Mouse (Mus musculus): Measurements from ENCODE around the gene Hist1h2be.
A peak's percentile ranks its signal among the peaks of the same experiment; 100 is the strongest.

Gene Hist1h2be

DNA sequence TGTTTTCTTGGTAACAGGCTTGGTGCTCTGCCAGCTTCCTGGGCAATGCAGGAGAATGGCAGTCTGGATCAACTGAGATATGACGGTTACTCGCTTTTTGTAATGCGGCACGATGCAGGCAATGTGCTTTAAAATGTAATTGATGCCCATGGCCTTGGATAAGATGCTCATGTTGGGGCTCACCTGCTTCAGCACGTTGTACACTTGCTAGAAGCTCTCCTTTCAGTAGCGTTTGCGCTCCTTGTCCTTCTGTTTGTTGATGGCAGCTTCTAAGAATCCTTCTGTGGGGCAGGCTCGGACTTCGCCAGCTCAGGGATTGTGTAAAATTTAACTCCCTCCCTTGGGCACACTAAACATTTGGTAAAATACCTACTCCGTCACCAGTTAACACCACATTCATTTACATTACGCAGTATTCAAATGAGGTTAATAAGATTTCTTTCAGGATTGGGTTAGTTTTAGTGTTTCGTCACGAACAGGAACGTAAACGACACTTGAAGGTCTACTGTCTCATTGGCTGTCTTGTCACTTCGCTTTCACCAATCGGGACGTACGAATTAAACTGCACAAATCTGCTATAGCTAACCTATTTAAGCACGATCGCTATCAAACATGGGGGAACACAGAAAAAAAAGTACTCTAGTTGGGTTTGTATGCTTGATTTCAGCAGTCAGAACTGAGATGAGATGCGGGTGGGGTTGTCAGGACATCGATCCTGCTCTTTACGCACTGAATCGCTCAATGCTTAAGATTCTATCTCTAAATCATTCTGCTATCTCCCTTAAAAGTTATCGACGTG, at the start of gene Hist1h2be:
TSS of gene Hist1h2be (minus strand) at position 392 of the 799 bp plus-strand sequence.
- peak; percentile 39 to 69 for DNase-seq (ENCODE audit: low spot score in 2 of 2)

DNA sequence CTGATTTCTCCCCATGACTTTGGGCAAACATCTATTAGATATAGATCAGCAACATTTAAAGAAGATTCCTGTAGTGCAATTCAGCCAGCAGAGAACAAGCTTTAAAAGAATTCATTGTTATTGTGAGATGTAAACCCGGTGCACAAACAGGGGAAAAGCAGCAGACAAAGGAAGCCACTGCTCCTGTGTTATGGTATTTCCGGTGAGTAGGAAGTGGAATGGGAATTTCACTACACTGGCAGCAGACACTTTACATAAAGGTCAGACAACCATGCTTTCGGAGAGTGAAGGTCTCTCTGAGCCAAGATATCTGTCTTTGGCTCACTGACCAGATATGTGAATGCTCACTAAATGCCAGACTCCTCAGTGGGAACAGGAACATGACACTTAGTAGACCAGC, 41.6 kb upstream of the Hist1h2be start:
- no peak for DNase-seq (ENCODE audit: low spot score in 2 of 2)

DNA sequence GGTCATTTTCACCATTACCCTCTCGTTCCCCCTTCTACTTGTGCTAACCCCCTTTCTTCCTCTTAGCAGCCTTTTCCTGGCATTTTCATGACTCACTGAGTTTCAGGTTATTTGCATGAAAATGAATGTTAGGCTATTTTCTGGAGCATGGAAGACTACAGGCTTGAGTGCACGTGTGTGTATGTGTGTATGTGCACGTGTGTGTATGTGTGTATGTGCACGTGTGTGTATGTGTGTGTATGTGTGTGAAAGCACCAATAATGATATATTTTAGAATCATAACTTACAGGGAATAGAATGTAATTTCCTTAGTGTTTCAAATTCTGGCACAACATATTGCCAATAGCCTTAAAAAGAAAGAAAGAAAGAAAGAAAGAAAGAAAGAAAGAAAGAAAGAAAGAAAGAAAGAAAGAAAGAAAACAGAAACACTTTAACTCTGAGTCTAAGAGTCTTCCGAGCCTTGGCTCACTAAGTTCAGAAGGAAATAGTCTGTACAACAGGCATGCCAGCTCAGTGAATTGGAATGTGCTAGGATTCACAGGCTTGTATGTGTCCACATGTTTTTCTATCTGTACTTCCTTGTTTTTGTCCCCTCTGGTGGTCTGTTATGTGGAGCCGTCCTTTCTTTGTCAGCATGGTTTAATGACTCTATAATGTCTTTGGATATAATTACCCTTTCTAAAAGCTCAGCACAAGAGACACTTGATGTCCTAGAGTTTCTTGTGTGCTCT, 38.9 kb upstream of the Hist1h2be start:
- DNase-seq (ENCODE audit: low spot score in 2 of 2): no peak

DNA sequence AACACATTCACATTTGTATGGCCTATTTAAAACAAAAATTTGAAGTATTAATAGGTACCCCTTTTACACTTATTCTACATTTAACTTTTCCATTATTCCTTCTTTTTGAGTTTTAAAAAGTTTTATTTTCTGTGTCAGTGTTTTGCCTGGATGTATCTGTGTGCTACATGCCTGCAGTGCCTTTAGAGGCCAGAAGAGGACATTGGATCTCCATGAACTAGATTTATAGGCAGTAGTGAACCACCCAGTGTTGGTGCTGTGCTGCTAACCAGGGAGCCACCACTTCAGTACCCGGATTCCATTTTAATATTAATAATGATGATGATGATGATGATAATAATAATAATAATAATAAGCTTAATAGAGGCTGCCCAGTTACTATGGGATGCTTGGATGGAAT, 9.7 kb upstream of the Hist1h2be start:
- no peak for DNase-seq (ENCODE audit: low spot score in 2 of 2)

DNA sequence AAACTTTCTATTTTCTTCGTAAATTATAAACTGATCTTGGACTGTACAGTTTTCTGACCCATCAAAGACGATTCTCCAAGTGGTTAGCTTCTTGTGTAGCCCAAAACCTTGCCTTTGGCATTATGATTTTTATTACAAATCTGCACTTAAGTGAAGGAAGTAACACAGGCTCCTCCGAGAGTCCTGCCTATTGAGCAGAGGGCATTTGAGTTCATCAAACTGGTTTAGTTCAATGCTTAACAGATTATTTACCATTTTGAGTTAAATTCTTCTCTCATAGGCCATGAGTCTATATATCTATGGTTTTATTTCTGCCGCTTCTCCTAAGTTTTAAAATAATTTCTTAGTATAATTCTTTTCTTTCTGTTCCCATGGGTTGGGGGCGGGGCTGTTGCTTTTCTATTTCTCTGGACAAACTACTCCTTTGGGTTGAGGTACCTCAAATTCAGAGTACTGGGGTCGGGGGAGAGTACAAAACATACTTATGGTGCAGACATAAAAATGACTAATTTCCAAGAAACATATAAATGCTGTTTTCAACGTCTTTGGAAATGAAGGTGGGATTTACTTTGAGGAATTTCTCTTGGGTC, 2.0 kb upstream of the Hist1h2be start:
- DNase-seq (ENCODE audit: low spot score in 2 of 2): peak in 1 of 2 experiments; percentile 12

DNA sequence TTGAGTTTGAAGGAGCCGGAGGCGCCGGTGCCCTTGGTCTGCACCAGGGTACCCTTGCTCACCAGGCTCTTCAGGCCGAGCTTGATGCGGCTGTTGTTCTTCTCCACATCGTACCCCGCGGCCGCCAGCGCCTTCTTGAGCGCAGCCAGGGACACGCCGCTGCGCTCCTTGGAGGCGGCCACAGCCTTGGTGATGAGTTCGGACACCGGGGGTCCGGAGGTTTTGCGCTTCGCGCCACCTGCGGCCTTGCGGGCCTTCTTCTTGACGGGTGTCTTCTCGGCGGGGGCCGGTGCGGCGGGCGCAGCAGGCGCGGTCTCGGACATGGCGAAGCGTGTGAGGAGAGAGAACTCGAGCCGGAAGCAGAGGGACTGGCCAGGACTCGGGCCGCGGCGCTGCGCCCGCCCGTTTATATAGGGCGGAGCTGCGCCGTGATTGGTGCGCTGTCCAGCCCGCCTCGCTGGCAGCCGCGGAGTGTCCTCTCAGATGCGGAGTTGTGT, 1.3 kb upstream of the Hist1h2be start, which contains the start of gene Hist1h1e:
TSS of gene Hist1h1e (minus strand) at position 384 of the 497 bp plus-strand sequence.
- DNase-seq (ENCODE audit: low spot score in 2 of 2): peak; percentile 93 to 97

DNA sequence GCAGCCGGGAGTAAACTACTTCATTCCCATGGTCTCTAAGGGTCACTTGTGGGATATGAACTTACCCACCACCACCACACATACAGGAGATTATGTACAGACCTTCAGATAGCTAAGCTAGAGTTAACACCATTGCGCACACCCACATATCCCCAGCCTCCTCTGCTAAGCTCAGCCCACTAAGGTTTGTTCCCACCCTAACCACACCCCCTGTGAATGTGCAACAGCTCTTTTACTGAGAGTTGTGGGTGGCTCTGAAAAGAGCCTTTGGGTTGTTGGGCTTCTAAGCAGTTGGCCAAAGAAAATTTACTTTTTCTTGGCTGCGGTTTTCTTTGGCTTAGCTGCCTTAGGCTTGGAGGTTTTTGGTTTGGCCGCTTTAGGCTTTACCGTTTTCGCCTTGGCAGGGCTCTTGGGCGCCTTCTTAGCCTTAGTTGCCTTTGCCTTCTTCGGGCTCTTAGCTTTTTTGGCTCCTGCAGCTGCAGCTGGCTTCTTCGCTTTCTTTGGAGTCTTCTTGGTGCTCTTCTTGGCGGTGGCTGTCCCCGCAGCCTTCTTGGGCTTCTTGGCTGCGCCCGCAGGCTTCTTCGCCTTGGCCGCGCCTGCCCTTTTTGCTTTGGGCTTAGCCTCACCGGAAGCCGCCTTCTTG, 729 bp upstream of the Hist1h2be start:
- DNase-seq (ENCODE audit: low spot score in 2 of 2): peak; percentile 59 to 60

DNA sequence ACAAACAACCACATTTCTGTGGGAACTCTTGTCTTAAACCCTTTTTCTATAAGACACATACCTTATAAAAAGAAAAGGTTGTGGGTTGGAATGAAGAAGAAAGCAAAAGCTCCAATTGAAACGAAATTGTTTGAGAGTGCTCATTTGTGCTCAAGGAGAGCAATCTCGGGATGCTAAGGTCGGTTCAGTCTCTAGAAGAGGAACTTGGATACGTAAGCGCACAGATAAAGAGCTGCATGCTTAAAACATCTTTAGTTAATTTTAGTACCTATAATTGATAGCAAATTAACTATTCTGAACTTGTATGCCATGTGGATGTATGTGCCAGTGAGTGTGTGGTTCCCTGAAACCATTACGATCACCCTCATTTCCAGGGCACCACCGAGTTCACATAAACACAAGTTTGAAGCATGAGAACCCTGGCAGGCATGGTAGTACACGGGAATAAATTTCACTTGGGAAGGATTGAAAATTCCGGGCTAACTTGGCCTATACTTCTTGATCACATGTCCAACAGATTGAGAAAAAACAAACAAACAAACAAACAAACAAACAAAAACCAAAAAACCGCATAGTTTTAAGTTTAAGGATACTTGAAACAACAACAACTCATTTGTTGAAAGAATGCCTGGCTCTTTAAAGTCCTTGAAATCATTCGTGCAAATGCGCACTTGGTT, 730 bp downstream of the Hist1h2be start:
- DNase-seq (ENCODE audit: low spot score in 2 of 2): no peak

DNA sequence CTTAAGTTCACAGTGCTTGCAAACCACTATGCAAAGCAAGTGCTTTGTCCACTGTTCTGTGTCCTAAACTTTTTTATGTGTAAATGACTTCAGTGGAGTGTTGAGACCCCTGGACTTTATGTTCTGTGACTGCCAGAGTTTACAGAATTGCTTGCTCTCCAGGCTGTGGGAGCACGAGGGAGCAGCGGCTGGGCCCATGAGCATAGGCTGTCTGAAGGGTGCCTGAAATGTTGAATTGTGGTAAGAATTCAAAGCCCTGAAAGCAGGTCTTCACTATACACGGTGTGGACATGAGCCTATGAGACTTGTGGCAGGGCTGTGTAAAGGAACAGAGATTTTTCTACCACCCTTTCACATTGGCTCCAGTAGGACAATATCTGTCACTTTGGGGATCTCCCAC, 9.3 kb downstream of the Hist1h2be start:
- no peak for DNase-seq (ENCODE audit: low spot score in 2 of 2)

DNA sequence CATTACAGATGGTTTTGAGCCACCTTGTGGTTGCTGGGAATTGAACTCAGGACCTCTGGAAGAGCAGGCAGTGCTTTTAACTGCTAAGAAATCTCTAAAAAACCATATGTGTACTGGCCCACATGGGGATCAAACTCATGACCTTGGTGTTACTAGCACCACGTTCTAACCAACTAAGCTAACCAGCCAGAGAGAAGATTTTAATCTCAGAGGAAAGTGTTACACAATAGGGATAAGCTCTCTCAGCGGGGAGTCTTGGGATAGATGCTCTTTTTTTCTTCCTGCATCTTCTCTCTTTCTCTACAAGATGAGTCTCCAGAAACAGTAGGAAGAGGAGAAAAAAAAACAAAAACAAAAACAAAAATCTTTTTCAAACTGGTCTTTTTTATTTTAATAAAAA, 10.5 kb downstream of the Hist1h2be start:
- DNase-seq (ENCODE audit: low spot score in 2 of 2): no peak

DNA sequence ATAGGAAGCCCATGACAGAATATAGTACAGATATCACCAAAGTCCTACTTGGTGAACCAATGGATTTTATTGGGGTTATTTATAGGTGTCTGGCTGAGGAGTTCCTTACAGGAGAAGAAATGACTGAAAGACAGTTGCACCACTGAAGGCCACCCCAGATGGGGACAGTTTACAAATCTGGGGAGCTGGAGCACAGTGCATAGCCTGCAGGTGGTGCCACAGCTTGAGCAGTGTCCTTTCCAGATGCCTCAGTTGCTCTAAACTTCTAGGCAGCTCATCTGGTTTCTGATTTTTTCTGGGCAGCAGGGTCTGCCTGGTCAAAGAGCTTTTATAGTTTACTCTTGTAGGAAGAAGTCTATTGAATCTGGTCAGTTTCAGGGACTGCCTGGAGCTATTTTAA, 11.1 kb downstream of the Hist1h2be start:
- no peak for DNase-seq (ENCODE audit: low spot score in 2 of 2)

DNA sequence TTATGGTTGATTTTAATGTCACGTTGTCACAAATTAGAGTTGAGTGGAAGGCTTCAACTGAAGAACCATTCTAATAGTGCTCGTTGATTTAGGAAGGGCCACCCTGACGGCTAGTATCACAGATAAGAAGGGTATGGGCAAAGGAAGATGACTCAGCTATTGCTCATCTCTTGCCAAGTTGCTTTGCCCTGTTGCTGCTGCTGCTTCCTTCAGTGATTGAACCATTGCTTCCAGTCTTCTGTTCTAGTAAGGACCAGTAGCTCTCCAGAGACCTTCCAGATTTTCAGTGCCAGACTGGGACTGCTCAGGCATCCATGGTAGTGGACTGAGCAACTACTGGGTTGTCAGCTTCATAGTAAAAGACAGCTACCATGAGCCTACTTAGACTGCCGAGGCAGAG, 11.7 kb downstream of the Hist1h2be start:
- DNase-seq (ENCODE audit: low spot score in 2 of 2): no peak

DNA sequence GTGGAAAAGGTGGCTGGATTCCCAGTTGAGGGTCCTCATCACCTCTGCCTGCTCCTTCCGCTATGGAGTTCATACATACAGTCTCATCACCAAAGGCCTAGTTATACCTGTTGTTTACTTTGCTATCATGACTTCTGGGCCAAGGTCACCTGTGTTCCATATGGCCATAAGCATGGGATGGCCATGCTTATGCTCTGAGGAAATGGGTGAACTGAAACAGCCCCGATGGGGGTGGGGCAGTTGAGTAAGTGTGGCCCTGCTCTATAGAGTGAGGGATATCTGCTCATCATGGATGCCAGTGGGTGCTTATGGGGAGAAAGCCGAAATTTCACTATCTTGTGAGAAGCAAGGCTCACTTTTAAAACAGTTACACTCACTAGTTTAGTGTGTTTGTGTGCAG, 15.9 kb downstream of the Hist1h2be start:
- DNase-seq (ENCODE audit: low spot score in 2 of 2): no peak

DNA sequence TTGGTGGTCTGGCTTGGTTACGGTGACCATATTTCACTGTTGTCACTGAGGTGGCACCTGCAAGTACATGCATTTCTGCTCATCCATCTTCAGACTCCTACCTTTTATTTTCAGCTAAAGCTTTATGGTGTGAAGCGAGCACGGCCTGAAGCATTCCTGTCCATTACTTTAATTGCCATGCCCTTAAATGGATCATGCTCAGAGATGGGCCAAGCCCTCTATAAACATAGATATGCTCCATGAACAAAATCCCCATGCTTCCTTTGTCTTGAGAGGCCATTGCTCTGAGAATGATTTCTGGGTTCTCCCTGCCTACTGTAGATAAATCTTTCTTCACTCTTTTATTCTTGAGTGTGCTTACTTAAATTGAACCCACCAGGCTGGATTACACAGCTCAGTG, 16.5 kb downstream of the Hist1h2be start:
- DNase-seq (ENCODE audit: low spot score in 2 of 2): no peak

DNA sequence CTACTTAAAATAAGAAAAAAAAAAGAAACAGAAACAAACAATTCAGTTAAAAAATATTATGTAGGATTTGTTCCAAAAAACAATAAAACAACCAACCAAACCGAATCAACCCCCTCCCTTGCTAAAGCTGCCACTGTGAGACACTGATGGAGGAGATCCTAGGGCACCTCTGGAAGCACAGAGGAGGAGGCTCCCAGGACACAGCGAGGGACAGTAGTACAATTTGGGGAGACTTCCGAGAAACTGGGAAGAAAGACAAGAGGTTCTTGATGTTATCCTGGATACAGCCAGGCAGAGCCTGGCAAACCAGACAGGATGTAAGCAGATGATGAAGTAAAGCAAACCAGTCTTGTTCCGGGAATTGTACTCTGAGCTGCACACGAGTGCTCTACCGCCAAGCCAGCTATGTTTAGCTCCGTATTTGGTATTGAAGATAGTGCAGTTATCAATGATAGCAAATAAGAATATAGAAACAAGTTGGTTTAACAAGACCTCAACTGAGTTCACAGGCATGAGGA, 17.7 kb downstream of the Hist1h2be start:
- no peak for DNase-seq (ENCODE audit: low spot score in 2 of 2)

DNA sequence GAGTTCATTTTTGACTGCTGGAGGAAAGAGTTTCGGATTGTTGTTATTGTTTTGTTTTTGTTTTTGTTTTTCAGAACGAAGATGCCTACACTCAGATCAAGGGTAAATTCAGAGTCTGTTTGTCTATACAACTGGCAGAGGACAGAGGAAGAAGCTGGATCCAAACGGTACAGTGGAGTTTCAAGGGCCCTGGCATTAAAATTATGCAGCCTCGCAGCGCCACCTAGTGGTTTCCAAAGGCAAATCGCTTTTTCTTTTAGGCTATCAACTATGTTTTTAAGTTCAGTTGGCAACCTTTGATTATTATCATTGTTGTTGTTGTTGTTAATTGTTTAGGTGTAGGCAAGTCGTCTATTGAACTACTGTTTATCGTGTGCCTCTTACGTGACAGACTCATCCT, 23.0 kb downstream of the Hist1h2be start:
- peak; percentile 70 to 86 for DNase-seq (ENCODE audit: low spot score in 2 of 2)

DNA sequence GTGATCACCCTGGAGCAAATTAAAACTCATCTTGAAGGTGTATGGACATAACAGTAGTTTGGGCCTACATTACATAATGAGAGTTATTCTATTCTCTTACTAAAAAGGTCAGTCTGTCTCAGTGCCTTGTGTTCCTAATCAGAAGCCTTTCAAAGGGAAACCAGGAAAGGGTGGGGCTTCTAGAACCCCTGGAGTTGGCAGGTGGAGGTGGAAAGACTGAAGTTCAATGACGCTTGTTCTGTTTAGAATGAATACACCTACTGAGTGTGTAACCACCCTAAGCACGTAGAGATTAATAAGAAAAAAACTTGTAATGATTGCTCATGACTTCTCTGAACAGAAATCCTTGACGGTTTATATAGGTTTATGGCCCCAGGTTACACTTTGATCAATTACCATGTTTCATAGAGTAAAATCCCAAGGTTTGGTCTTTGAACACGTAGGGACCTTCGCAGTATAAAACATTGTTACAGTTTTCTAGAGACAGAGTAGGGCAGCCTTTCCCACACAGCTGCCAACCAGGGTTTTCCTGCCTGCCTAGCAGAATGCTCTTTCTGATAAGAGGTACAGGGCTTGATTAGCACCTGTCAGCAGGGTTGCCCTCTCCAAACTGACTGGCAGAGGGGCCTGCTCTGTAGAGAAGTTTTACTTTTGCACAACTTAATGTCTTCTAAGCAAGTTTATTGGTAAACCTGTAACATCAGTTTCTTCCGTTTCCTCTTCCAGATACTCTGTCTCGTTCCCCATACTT, 25.1 kb downstream of the Hist1h2be start:
- peak in 1 of 2 experiments; percentile 28 for DNase-seq (ENCODE audit: low spot score in 2 of 2)

DNA sequence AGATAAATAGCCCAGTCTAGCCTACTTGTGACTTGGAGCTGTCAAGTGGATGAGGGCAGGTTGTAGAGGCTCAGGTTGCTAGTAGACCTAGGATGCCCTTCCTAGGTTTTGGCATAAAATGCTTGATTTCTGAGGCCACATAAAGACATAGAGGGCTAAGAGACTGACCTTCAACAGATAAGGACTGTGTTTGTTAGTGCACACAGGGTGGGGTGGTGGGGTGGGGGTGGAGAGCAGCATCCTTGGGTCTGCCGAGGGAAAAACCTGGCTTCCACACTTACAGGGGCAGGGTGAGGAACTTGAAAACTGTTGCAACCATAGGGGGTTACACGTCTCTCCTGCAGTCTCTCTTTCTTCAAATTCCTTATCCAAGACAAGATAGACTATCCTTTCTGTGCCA, 25.7 kb downstream of the Hist1h2be start:
- DNase-seq (ENCODE audit: low spot score in 2 of 2): no peak

DNA sequence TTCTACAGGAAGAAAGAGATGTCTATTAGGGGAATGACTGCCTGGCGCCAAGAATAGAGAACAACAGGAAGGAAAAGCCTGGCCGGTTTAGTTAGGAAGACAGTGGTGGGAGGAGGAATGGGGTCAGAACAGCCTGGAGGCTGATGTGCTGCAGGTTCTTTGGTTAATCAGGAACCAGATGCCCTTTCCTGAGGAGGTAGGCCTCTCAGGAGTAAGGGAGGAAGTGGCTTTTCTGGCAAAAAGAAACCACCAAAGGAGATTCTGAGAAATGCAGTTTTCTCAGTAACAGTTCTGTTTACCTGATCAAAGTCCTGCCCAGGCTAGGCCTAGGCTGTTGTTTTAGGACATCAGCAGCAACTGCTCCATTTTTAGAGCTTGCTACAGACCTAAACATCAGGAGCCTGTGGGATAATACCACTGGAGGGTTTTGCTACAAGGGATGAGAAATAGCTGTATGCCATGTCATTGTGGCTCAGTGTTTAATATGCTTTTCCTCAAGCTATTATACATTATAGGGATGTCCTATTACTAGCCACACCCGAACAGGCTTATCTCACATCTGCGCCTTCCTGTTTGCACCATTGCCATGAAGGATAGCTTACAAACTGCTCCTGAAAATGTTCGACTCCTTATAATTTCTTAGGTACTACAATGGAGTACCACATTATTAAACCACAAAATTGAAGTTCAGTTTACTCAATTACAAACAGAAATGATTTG, 27.7 kb downstream of the Hist1h2be start:
- DNase-seq (ENCODE audit: low spot score in 2 of 2): no peak

DNA sequence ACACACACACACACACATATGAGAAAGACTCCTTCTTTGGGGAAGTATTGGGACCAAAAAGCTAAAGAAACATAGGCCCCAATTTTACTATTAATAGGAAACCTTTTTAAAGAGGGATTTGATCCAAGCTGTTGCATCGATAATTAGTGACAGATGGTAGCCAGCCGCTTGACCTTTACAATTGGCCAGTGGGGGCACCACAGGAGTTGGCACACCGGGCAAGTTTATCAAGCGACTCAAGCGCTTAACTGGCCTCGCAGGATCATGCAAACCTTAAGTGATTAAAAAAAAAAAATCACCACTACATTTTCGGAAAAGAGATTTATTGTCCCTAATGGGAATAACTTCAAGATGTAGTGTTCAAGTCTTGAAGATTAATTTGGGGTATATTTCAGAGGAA, 28.3 kb downstream of the Hist1h2be start:
- DNase-seq (ENCODE audit: low spot score in 2 of 2): no peak
